Mouse (Mus musculus): ENCODE measurements around the gene Atxn1.

DNA sequence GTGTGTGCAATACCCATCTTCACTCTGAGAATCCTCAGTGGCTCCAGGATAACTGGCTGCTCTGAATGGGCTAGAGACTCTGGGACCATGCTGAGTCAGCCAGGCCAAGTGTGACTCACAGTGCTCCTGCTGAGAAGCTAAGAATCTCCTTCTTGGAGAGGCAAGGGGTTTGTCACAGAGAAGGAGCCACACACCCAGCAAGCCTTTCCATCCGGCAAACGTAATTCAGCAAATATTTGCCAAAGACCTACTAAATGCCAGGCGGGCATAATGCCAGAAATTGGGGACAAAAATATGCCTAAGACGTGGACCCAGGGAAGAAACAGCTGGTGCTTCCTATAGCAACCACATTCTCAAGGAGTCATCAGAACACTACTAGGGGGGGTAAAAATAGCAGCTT lies 137.2 kb downstream of the Atxn1 start:
- no peak for TF ChIP-seq CTCF (IDR thresholded peaks at IDR 0.05; ENCODE audit: borderline replicate concordance, insufficient read depth, low read length)
- no peak for TF ChIP-seq POLR2A (IDR thresholded peaks at IDR 0.05; ENCODE audit: low read depth, low read length)
